Mouse (Mus musculus) lung, postnatal 36 days (tissue): ENCODE measurements at regions not wholly inside any gene's neighbourhood (a gene's known extent, or its start where the extent isn't known, plus 50 kb on each side); places are given as distances from the start of the nearest gene placed in this dataset.

Source experiments
- DNase-seq: peaks from one replicate; pipeline ENCODE4 v3.0.0; 2022; ENCODE audit warnings: mixed read lengths

DNA sequence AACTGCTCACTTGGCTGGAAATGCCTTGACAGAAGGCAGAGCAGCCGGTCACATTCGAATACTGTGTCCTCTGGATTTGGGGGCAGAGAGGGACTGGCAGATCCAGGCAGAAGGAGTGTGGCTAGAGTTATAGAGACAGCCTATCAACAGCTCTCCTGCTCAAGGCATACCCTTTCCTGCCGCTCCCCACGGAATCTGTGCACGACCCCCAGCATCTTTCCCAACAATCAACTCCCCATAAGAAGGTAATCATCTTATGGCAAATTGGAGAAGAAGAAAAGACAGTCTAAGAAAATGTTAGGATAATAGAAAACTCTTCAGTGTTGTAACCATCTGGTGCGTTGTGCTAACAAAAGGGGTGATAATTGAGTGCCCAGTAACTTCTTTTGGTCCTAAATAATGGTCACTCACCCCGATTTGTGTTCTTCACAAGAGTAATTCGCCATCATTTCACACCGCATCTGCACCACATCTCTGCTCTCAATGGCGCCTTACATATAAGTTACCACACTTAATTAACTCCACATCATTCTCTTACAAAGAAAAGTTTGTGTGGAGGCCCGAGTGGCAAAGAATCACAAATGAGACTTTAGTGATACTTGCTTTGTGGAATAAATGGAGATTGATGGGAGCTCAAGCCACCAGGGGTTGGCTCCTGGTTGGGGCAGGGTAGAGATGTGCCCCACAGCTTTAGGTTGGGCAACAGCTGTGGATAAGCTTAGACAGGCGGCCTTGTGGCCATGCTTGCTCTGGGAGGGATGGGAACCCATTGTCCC is 551.2 kb upstream of the Btbd3 start:
- DNase-seq, result no peak

DNA sequence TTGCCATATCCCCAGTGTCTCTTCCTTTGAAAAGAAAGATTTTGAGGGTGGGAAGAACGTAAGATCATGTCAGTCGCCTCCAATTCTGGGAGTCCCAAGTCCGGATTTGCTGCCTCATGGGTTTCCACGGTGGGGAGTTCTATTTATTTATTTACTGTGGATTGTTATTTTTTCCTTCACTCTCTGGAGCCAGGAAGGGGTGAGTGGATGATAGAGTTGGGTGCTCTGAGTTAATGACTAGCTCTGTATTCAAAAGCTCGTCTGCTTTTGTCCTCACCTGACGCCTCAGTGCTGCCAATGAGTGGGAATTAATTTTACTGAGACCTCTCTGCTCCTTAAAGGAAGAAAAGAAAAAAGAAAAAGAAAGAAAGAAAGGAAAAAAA is 551.8 kb upstream of the Btbd3 start:
- no peak for DNase-seq

DNA sequence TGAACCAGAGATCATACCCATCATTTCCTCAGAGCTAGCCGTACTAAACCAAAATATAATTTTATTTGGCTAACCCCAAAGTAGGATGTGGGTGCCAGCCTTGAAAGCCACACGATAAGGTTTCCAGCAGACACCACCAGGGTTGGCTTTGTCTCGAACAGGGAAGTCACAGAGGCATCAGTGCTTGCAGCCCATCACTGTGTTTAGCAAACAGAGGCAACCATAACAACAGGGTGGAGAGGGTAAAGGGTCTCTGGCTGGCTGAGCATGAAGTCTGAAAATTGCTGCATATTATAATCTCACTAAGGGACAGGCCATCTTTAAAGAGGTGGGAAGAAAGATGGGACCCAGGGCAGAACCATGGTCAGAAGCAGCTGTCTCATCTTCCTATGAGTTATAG is 552.3 kb upstream of the Btbd3 start:
- no peak for DNase-seq

DNA sequence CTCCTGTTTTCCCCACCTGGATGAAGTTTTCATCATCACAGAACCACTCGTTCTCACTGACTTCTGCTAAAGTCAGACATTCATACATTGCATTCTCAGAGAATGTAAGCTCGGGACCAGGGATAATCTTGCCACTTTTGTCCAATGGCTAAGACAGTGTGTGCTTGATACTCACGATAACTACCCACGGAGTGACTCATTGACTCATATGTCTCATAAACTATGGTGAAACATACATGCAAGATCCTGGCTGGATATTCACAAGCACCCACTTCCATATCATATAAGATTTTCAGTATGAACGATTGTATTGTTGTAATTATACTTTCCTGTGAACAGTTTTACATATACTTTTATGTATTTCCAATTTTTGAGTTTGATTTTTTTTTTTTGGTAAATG is 560.5 kb upstream of the Btbd3 start:
- no peak for DNase-seq

DNA sequence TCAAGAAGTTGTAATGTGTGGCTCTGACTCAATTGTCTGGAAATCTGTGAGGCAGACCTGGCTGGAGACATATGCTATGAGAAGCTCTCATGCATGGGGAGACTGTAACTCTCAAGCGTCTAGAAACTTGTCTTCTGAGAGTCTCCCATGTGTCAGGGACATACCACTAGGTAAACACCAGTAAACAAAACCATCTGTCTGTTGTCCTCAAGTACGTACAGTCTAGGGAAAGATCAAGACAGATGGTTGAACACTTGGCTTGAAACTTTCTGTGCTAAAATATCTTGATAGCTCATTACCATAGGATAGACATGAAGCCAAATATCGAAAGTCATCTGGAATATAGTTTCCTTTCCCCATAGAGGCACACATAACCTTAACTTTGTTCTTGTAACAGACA is 562.3 kb upstream of the Btbd3 start:
- DNase-seq, result no peak

DNA sequence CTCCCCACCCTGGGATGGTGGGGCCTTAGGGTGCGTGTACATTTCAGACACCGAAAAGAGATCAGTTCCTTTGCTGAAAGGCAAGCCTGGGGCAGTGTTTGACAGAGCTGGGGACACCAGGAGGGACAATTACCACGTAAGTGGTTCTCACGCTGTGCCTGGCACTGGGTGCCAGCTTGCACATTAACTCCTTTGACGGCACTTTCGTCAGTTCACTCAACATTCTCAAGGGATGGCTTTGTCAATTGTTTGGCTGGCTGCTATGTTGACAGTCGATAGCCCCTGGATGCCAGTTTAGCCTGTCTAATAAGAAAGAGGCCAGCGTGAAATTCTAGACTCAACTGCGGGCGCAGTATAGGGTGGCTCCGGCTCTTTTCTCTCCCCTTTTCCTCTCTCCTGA is 569.2 kb upstream of the Btbd3 start:
- DNase-seq, result no peak

DNA sequence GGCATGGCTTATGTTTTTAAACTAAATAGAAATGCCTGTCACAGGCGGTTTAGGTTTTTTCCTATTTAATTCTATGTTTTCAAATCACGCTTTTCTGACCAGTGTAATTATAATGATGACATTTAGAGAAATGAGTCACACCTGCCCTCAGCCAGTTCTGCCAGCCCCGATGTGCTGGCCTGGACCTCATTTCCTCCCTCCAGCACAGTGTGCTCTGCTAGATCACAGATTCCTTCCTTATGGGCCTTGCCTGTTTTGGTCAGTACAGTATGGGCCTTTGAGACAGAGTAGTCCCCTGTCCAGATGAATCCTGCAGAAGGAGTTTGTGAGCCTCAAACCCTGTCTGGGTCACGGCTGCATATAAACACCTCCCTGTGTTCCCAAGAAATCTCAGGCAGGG is 569.6 kb upstream of the Btbd3 start:
- no peak for DNase-seq

DNA sequence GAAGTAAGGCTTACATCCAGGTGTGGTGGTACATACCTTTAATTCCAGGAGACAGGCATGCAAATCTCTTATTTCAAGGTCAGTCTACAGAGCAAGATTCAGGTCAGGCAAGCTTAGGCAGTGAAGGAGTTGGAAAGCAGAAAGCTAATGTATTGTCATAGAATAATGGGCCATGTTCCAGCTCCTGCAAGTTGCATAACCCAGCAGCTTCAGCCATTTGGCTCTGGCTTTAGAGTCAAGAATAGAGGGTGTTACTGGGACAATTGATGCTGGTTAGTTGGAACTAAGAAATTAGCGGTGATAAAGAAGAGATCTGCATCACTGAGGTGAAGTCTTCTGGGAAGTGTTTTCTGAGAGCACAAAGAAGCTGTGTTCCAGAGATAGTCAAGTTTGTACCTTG is 565.3 kb upstream of the Jag1 start:
- no peak for DNase-seq

DNA sequence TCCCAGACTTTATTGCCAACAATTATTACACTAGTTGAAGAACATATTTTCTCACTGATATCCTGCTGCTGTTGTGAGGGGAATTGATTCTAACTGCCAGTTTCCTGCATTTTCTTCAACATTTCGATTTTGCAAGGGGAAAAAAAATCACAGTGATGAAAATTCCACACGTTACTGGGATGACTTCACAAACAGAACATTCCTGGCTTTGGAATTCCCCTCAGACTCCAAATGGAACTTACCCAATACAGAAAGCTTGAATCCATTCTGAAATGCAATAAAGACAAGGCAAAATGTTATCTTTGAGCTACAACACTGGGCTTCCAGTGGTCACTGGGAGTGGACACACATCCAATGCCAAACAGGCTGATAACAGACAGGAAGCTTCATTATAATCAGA is 546.7 kb upstream of the Jag1 start:
- peak; percentile 27 for DNase-seq

DNA sequence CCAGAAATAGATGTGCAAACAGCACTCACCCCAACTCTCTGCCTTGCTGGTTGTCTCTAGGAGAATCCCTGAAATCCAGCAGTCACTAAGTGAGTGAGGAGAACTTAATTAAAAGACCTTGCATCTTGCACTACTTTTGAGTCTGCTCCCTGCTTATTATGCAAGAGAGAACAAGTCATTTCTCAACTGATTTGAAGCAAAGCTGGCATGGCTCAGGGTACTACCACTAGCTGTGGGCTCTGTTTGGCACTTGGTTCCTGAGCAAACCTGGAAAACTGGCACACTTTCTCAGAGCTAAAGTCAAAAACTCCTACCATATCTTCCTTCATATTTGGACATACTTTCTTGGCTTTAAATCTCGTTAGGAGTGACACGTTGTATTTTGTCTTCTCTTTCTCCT is 545.8 kb upstream of the Jag1 start:
- DNase-seq, result no peak

DNA sequence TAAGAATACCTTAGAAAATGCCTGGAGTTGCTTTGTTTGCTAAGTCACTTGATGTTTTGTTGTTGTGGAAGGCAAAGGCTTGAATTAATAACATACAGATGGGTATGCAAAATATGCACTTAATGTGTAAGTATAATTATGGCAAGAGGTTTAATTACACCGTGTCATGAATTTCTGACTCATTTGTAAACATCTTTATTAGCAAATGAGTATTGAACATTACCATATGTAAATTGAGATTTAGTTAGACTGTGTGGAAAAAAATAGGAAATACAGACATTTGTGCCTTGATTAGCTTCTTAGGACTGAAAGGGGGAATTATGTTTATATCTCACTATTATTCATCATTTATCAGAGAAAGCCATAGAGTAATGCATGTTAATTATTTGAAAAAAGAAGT is 544.0 kb upstream of the Jag1 start:
- no peak for DNase-seq

DNA sequence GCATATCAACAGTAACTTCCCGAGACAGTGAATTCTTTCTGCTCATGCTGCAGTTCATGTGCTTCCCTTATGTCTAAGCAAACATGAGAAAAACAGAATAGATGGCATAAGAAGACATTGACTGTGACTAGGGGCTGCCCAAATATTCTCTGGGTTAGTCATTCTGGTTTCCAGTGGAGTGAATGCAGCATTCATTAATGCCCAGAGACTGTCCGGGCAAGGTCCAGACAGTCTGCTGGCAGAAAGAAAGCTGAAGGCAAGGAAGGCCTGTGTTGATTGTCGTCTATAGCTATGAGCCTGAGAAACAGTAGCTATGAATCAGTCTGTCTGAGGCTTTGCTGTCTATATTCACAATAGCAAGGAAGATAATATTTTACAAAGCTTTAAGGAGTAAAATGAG is 537.9 kb upstream of the Jag1 start:
- no peak for DNase-seq

DNA sequence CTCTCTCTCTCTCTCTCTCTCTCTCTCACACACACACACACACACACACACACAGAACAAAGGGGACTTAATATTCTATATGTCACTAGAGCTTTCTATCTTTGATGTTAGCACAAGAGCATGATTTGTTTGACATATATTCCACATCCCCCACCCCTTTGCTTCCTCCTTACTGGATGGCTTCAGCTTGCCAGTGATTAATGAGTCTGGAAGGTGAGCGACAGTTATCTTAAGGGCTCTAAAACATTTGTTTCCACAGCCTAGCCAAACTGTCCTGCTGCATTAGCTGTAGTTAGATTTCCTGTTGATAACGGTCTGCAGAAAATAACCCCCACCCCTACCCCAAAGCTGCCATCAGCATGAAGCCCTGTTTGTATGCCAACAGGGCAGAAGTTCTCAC is 527.7 kb upstream of the Jag1 start:
- no peak for DNase-seq

DNA sequence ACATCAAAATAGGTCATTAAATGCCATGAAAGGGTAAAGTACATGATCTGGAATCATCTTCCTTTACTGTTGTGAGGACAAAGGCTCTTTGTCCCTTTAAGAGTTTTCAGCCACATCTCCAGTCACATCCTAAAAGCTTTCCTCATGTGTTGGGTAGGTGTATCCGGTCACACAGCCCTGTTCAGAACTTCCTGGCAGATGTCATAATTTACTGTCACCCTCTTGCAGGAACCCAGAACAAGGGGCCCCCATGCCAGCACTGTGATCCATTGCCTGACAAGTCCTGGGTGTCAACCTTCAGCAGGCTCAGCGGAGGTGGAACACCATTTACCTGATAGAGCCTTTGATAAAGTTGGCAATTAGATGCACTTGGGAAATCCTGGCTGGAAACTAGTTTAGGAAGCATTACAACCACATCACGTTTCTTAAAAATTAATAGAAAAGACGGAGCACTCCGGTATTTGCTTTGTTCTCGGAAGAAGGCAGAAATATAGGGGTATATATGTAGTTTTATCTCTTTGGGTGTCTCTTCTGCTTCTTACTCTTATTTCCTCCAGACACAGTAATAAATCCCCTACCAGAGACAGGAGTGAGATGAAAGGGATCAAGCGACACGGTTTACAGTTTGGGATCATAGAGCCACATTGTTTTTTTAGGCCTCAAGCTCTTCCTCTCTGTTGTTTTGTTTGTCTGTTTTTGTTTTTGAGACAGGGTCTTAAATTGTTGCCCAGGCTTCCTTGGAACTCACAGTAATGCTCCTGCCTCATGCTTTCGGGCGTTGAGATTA is 527.0 kb upstream of the Jag1 start:
- no peak for DNase-seq

DNA sequence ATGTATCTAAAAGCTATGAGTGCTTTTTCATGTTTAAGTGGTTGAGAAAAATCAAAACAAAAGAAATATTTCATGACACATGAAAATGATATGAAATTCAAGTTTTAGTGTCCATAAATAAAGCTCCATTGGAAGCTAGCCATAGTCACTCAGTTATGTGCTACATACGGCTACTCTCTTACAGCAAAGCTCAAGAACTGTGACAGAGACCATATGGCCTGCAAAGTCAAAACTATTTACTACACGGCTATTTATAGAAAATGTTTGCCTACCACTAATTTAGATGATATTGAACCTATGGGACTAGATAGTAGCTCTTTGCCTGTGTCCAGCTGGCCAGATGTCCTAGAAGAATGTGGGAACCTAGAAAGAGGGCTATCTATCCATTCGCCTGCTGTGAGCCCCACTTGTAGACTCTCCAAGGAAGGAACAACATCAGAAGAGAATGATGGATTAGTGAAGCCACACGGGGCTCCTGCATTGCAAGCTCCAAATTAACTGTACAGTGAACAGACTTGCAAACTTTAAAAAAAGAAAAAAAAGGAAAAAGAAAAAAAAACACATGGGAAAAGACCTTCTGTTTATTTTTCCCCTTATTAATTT is 518.7 kb upstream of the Jag1 start:
- DNase-seq, result no peak

DNA sequence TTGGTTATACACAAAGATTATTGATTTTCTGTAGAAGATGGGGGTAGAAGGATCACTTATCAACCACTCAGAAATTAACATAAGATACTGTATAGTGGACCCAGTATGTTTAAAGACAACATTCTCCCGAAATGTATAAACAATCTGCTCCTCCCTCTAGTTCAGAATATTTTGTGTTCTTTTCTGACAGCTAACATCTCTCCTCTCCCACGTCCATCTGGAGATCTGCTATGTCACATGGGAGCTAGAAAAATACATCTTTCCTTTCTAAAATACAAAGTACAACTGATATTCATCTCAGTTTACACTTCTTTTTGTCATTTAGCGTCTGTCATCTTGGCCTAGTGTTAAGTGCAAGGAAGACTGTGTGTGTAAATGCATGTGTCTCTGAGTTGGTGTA is 500.2 kb upstream of the Jag1 start:
- no peak for DNase-seq

DNA sequence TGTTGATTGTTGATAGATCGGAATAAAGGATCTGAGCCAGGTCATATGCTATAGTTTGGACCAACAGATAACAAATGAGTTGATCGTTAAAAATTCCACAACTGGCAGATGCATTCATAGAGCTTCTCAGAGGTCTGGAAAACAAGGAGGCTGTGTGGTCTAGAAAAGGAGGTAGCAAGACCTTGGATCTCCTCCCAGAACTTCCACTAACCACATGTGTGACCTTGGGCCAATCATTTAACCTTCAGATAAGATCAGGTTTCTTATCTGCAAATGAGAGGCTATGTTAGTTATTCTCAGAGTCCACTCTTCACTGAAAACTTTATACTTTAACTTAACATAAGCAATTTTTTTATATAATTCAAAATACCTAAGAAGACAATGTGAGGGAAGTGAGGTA is 497.3 kb upstream of the Jag1 start:
- no peak for DNase-seq

DNA sequence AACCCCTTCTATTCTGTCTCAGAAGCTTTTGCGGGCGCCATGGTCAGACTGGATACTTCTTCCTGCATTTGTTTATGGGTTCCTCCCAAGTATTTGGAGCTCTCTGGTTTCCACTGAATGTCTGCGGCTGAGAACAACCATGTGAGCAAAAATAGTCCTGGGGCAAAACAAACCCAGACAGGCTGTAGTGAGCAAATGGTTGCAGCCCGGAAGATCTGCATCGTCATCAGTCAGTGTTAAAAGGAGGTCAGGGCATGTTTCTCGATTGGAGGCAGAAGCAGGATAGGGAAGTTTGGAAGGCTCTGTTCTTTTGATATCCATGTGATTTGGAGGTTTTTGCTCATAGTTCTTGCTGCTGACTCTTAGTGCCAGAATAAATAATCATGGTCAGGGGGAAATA is 492.1 kb upstream of the Jag1 start:
- DNase-seq, result no peak

DNA sequence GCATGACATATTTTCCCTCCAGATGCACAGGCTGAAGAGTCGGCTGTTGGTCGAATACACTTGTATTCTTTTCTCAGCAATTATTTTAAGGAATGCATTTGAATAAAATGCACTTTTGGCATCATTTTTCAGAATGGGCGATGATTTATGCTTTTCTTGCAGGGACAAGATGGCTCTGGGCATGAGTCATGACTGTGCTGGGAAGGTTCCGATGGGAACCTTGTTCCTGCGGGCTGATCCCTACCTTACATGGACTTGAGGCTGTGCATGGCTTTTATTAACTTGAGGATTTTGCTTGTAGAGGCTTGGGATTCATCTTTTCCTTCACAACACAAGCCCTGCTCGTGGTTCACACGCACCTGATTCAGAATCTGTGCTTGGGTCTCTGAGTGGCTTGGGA is 481.7 kb upstream of the Jag1 start:
- no peak for DNase-seq

DNA sequence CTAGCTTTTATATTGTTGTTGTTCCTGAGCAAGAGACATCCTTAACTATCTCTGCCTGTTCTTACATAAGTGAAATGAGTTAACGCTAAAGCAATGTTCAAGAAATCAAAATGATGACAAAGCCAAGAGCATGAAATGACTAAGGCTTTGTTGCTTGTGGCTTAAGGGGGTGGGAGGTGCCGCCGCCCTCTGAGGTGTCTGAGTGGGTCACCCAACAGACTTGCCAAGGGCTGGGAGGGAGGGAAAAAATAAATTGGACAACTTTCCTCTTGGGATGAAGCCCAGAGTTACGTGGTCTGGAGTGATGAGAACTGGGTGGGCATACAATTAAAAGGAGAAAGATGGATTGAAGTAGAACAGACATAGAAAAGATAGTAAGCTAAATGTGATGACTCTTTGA is 478.1 kb upstream of the Jag1 start:
- DNase-seq, result no peak

DNA sequence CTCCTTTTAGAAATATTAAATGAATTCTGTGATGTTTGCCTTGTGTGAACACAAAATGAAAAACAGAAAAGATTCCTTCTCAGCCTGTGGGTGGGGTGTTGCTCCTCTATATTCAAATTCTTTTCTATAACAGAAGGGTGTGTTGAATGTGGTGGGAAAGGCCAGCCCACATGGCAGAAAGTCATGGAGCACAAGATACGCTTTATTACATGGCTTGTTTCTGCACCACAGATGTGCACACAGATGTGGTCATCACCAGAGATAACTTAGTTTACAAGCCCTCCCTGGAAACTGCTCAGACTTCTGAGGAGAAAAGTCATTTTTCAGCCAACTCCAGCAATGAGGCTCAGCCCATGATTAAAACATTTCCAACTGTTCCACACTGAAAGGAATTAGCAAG is 475.1 kb upstream of the Jag1 start:
- peak; percentile 3 for DNase-seq

DNA sequence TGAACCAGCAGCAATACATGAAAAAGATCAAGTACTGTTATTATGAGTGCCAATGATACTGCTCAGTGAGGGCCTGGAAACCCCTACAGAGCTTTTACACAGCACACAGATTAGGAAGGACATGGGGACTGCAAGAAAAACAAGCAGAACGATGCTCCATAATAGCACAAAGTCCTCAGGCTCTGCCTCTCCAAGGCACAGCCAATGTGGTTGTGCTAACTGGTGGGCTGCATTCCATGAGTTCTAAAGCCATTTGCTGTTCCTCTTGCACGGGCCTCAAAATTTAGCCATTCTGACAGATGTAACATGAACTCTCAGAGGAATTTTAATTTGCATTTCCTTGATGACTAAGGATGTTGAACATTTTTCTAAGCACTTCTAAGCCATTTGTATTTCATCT is 465.0 kb upstream of the Jag1 start:
- DNase-seq, result no peak

DNA sequence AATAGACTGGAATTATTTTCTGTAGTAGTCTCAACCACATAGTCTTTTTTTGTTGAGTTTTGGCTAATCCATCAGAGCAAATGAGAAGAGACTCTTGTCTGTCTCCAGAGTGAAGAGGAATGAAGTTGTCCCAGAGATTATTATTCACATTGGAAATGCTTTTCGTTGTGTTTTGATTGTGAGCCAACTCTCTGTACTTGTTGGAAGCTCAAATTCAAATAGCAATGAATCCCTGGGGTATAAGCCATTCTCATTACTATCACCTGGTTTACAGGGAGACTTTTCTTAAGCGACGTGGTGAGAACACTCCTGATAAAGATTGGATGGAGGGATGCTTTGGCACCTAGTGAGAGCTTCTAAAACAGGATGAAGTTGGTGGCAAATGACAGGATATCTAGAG is 459.3 kb upstream of the Jag1 start:
- no peak for DNase-seq

DNA sequence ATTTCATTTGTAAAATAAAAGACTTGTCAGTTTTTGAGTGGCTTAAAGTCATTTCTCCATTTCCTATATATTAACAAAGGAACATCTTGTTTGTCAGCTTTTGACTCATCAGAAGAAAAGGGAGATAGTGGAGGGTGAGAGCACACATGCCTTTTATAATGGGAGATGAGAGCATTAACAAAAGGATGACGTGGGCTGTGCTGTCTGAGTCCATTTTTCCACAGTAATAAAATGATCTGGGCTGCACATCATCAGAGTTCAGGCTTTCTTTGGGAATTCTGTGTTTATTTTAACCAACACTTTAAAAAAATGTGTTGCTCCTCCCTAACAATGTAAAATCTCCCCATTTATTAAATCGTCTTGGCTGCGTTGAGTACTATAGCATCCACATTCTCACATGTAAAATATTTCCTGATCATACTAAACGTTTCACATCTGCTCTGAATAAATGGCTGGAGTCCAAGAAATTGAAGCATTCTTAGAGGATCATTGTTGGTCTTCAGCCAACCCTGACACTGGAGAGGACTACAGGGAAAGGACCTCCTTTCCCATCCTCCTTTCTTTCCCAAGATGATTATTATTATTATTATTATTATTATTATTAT is 458.5 kb upstream of the Jag1 start:
- no peak for DNase-seq
